Mouse (Mus musculus) lung, embryonic 15.5 days (tissue): ENCODE measurements around the gene Etv1. TPM values are rescaled to one million over a fixed set of nuclear protein-coding genes. Genes with fewer than 3 reads are reported as not detected.

Experiments
- ATAC-seq: fragments of 200-750 bp; cut with Nextera tagmentation; 2 replicates; pipeline ENCODE4 v1.8.0; 2017; ENCODE audit warnings: moderate number of reproducible peaks, borderline replicate concordance; ENCODE audit not compliant: low FRiP score, low TSS enrichment; ENCODE audit errors: extremely low read depth
- H3K27ac ChIP-seq: fragments of 300-500 bp; sonication (generic); 2 replicates; pipeline ENCODE4 v1.5.1; 2015; ENCODE audit warnings: moderate library complexity, mild to moderate bottlenecking, inconsistent platforms
- H3K27me3 ChIP-seq: fragments of 300-500 bp; sonication (generic); 2 replicates; pipeline ENCODE4 v1.6.1; 2015; ENCODE audit warnings: inconsistent platforms
- H3K36me3 ChIP-seq: fragments of 300-500 bp; sonication (generic); 2 replicates; pipeline ENCODE4 v1.6.1; 2015; ENCODE audit warnings: inconsistent platforms
- H3K4me1 ChIP-seq: fragments of 300-500 bp; sonication (generic); 2 replicates; pipeline ENCODE4 v1.6.1; 2015; ENCODE audit warnings: inconsistent platforms
- H3K4me2 ChIP-seq: fragments of 300-500 bp; sonication (generic); 2 replicates; pipeline ENCODE4 v1.6.1; 2015; ENCODE audit warnings: inconsistent platforms, mild to moderate bottlenecking, moderate library complexity
- H3K4me3 ChIP-seq: fragments of 300-500 bp; sonication (generic); 2 replicates; pipeline ENCODE4 v1.5.1; 2015; ENCODE audit warnings: mild to moderate bottlenecking, inconsistent platforms
- H3K9ac ChIP-seq: fragments of 300-500 bp; sonication (generic); 2 replicates; pipeline ENCODE4 v1.6.1; 2015; ENCODE audit warnings: inconsistent platforms
- H3K9me3 ChIP-seq: fragments of 300-500 bp; sonication (generic); 2 replicates; pipeline ENCODE4 v1.6.1; 2016; ENCODE audit warnings: inconsistent platforms
- WGBS: fragments of 180-500 bp; shearing (Covaris S2); methylation state at CpG from one replicate; pipeline ENCODE4 v1.1.7; 2015; 5-methylcytosine and 5-hydroxymethylcytosine counted together
- polyA plus RNA-seq: library from polyadenylated mRNA; unstranded; fragments of >200 nt; fragmentation: Nextera tagmentation; extraction: Ambion mirVana; gene quantifications from 2 replicates; pipeline ENCODE4 v1.2.1, GENCODE M21; 2015

The Etv1 gene
- polyA plus RNA-seq, 1 experiment from 2014 or later: 39.4 TPM

- Histone ChIP-seq H3K9me3 (no peaks in the 10 kb centered on the region), H3K4me2 (peak overlapping the region; percentile 42), H3K27ac (no peak overlapping the region), H3K9ac (no peak overlapping the region), H3K36me3 (no peaks in the 10 kb centered on the region), H3K27me3 (no peaks in the 10 kb centered on the region), H3K4me1 (peaks cover 16% of the 10 kb centered on the region), H3K4me3 (0 out of 2 replicates have a peak overlapping the region, but pooled peaks have one; percentile 5)
- 31% methylated on average over 1 of the region's 1 CpGs for WGBS
- no peak for ATAC-seq
Measured at GRCm38 (mm10) chr12:38784221-38784620, 5.0 kb downstream of the Etv1 start.

GRCm38 (mm10) chr12:38786571-38786970 lies 7.4 kb downstream of the Etv1 start:
- WGBS: 86% methylated on average over 4 of the region's 4 CpGs
- H3K9ac ChIP-seq: no peak overlapping the region
- H3K4me3 ChIP-seq: no peak overlapping the region
- no peaks in the 10 kb centered on the region for H3K9me3 ChIP-seq
- ATAC-seq: no peak
- H3K4me2 ChIP-seq: no peak overlapping the region
- no peak overlapping the region for H3K27ac ChIP-seq
- H3K4me1 ChIP-seq: peaks cover 17% of the 10 kb centered on the region
- no peaks in the 10 kb centered on the region for H3K27me3 ChIP-seq
- H3K36me3 ChIP-seq: no peaks in the 10 kb centered on the region

- Histone ChIP-seq H3K4me1 (peaks cover 17% of the 10 kb centered on the region), H3K27ac (no peak overlapping the region), H3K9me3 (no peaks in the 10 kb centered on the region), H3K9ac (no peak overlapping the region), H3K27me3 (no peaks in the 10 kb centered on the region), H3K36me3 (no peaks in the 10 kb centered on the region), H3K4me2 (no peak overlapping the region), H3K4me3 (no peak overlapping the region)
- ATAC-seq: no peak
- 38% methylated on average over 3 of the region's 3 CpGs for WGBS
Measured at GRCm38 (mm10) chr12:38787704-38788103, 8.5 kb downstream of the Etv1 start.

GRCm38 (mm10) chr12:38788621-38789020 lies 9.4 kb downstream of the Etv1 start:
- Histone ChIP-seq H3K9me3 (no peaks in the 10 kb centered on the region), H3K4me1 (peaks cover 17% of the 10 kb centered on the region), H3K4me3 (no peak overlapping the region), H3K9ac (no peak overlapping the region), H3K27ac (peak overlapping the region; percentile 22; the same call in 1 of the 2 replicates), H3K36me3 (no peaks in the 10 kb centered on the region), H3K4me2 (peak overlapping the region; percentile 33), H3K27me3 (no peaks in the 10 kb centered on the region)
- 12% methylated on average over 6 of the region's 6 CpGs for WGBS
- ATAC-seq: peak; percentile 87

- no peaks in the 10 kb centered on the region for H3K9me3 ChIP-seq
- H3K36me3 ChIP-seq: no peaks in the 10 kb centered on the region
- H3K9ac ChIP-seq: no peak overlapping the region
- 88% methylated on average over 10 of the region's 10 CpGs for WGBS
- peaks cover 17% of the 10 kb centered on the region for H3K4me1 ChIP-seq
- no peaks in the 10 kb centered on the region for H3K27me3 ChIP-seq
- H3K4me2 ChIP-seq: no peak overlapping the region
- ATAC-seq: no peak
- H3K4me3 ChIP-seq: no peak overlapping the region
- no peak overlapping the region for H3K27ac ChIP-seq
Measured at GRCm38 (mm10) chr12:38789789-38790355, 10.7 kb downstream of the Etv1 start.

- no peak for ATAC-seq
- no peaks in the 10 kb centered on the region for H3K27me3 ChIP-seq
- H3K9ac ChIP-seq: no peak overlapping the region
- H3K9me3 ChIP-seq: no peaks in the 10 kb centered on the region
- H3K4me3 ChIP-seq: no peak overlapping the region
- 75% methylated on average over 4 of the region's 4 CpGs for WGBS
- no peak overlapping the region for H3K4me2 ChIP-seq
- H3K36me3 ChIP-seq: no peaks in the 10 kb centered on the region
- H3K27ac ChIP-seq: no peak overlapping the region
- peaks cover 12% of the 10 kb centered on the region for H3K4me1 ChIP-seq
Measured at GRCm38 (mm10) chr12:38793076-38793475, 13.9 kb downstream of the Etv1 start.

- no peak overlapping the region for H3K27ac ChIP-seq
- ATAC-seq: no peak
- no peaks in the 10 kb centered on the region for H3K9me3 ChIP-seq
- H3K4me1 ChIP-seq: peaks cover 6% of the 10 kb centered on the region; the same call in 1 of the 2 replicates
- no peak overlapping the region for H3K4me3 ChIP-seq
- H3K4me2 ChIP-seq: no peak overlapping the region
- H3K27me3 ChIP-seq: no peaks in the 10 kb centered on the region
- no peak overlapping the region for H3K9ac ChIP-seq
- WGBS: 82% methylated on average over 2 of the region's 2 CpGs
- H3K36me3 ChIP-seq: no peaks in the 10 kb centered on the region
Measured at GRCm38 (mm10) chr12:38793697-38794096, 14.5 kb downstream of the Etv1 start.

GRCm38 (mm10) chr12:38807031-38807430 lies 27.9 kb downstream of the Etv1 start:
- no peaks in the 10 kb centered on the region for H3K27me3 ChIP-seq
- H3K27ac ChIP-seq: no peak overlapping the region
- H3K4me3 ChIP-seq: no peak overlapping the region
- no peak overlapping the region for H3K9ac ChIP-seq
- ATAC-seq: no peak
- 68% methylated on average over 5 of the region's 5 CpGs for WGBS
- H3K36me3 ChIP-seq: no peaks in the 10 kb centered on the region
- H3K4me2 ChIP-seq: no peak overlapping the region
- no peaks in the 10 kb centered on the region for H3K9me3 ChIP-seq
- no peaks in the 10 kb centered on the region for H3K4me1 ChIP-seq

GRCm38 (mm10) chr12:38812392-38812791 lies 33.2 kb downstream of the Etv1 start:
- 79% methylated on average over 6 of the region's 6 CpGs for WGBS
- no peaks in the 10 kb centered on the region for H3K4me1 ChIP-seq
- no peak overlapping the region for H3K9ac ChIP-seq
- H3K4me3 ChIP-seq: no peak overlapping the region
- no peaks in the 10 kb centered on the region for H3K9me3 ChIP-seq
- H3K36me3 ChIP-seq: no peaks in the 10 kb centered on the region
- no peak for ATAC-seq
- H3K27ac ChIP-seq: no peak overlapping the region
- no peak overlapping the region for H3K4me2 ChIP-seq
- no peaks in the 10 kb centered on the region for H3K27me3 ChIP-seq

GRCm38 (mm10) chr12:38814010-38814786 lies 35.0 kb downstream of the Etv1 start:
- H3K36me3 ChIP-seq: no peaks in the 10 kb centered on the region
- H3K9me3 ChIP-seq: no peaks in the 10 kb centered on the region
- no peak overlapping the region for H3K9ac ChIP-seq
- peak; percentile 87 for ATAC-seq
- no peaks in the 10 kb centered on the region for H3K4me1 ChIP-seq
- peak overlapping the region; percentile 50 for H3K27ac ChIP-seq
- H3K4me2 ChIP-seq: no peak overlapping the region
- WGBS: 22% methylated on average over 6 of the region's 6 CpGs
- H3K27me3 ChIP-seq: no peaks in the 10 kb centered on the region
- no peak overlapping the region for H3K4me3 ChIP-seq

- WGBS: 86% methylated on average over 3 of the region's 3 CpGs
- no peak overlapping the region for H3K4me2 ChIP-seq
- H3K27me3 ChIP-seq: no peaks in the 10 kb centered on the region
- H3K4me3 ChIP-seq: no peak overlapping the region
- ATAC-seq: no peak
- H3K36me3 ChIP-seq: no peaks in the 10 kb centered on the region
- no peak overlapping the region for H3K9ac ChIP-seq
- no peaks in the 10 kb centered on the region for H3K4me1 ChIP-seq
- H3K9me3 ChIP-seq: no peaks in the 10 kb centered on the region
- H3K27ac ChIP-seq: no peak overlapping the region
Measured at GRCm38 (mm10) chr12:38816235-38816634, 37.1 kb downstream of the Etv1 start.

- H3K27ac ChIP-seq: no peak overlapping the region
- 82% methylated on average over 2 of the region's 2 CpGs for WGBS
- no peaks in the 10 kb centered on the region for H3K4me1 ChIP-seq
- H3K4me3 ChIP-seq: no peak overlapping the region
- ATAC-seq: no peak
- H3K36me3 ChIP-seq: no peaks in the 10 kb centered on the region
- no peak overlapping the region for H3K4me2 ChIP-seq
- H3K9me3 ChIP-seq: no peaks in the 10 kb centered on the region
- H3K27me3 ChIP-seq: no peaks in the 10 kb centered on the region
- no peak overlapping the region for H3K9ac ChIP-seq
Measured at GRCm38 (mm10) chr12:38818320-38818719, 39.1 kb downstream of the Etv1 start.
